Mouse (Mus musculus): ENCODE measurements at regions not wholly inside any gene's neighbourhood (a gene's known extent, or its start where the extent isn't known, plus 50 kb on each side); places are given as distances from the start of the nearest gene placed in this dataset.

GRCm38 (mm10) chr11:6905630-6906029 lies 68.2 kb upstream of the Gm11983 start:
- no peak overlapping the region for H3K4me3 ChIP-seq (ENCODE audit: low read depth, low read length)
- no peaks in the 10 kb centered on the region for H3K36me3 ChIP-seq (replicated peaks; ENCODE audit: insufficient read depth, low read length)
- H3K4me1 ChIP-seq (ENCODE audit: insufficient read depth) = no peaks in the 10 kb centered on the region
- H3K4me2 ChIP-seq (ENCODE audit: low read depth, low read length) = no peak overlapping the region
- no peaks in the 10 kb centered on the region for H3K9me3 ChIP-seq (ENCODE audit: low read length)
- DNase-seq (no peak), ATAC-seq (no peak)
- no peak overlapping the region for H3K27ac ChIP-seq (ENCODE audit: low read depth)
- H3K27me3 ChIP-seq (ENCODE audit: insufficient read depth, low read length) = no peaks in the 10 kb centered on the region
- WGBS (ENCODE audit: insufficient replicate concordance) = 61% methylated on average over 5 of the region's 5 CpGs
- TF ChIP-seq EP300 (IDR thresholded peaks at IDR 0.05; ENCODE audit: low read depth) (no peak), CTCF (IDR thresholded peaks at IDR 0.05; ENCODE audit: low read depth) (no peak)
- no peak overlapping the region for H3K9ac ChIP-seq (replicated peaks)

GRCm38 (mm10) chr11:6902991-6903390 lies 65.5 kb upstream of the Gm11983 start:
- no peak for DNase-seq

GRCm38 (mm10) chr11:6902271-6902670 lies 64.8 kb upstream of the Gm11983 start:
- WGBS (ENCODE audit: insufficient replicate concordance) = 72% methylated on average over 3 of the region's 3 CpGs
- no peaks in the 10 kb centered on the region for H3K4me1 ChIP-seq (ENCODE audit: insufficient read depth)
- no peak overlapping the region for H3K4me3 ChIP-seq (ENCODE audit: low read depth, low read length)
- no peaks in the 10 kb centered on the region for H3K36me3 ChIP-seq (replicated peaks; ENCODE audit: insufficient read depth, low read length)
- DNase-seq (no peak), ATAC-seq (no peak)
- no peak overlapping the region for H3K27ac ChIP-seq (ENCODE audit: low read depth)
- no peak overlapping the region for H3K4me2 ChIP-seq (ENCODE audit: low read depth, low read length)
- TF ChIP-seq CTCF (IDR thresholded peaks at IDR 0.05; ENCODE audit: low read depth) (no peak), EP300 (IDR thresholded peaks at IDR 0.05; ENCODE audit: low read depth) (no peak)
- no peak overlapping the region for H3K9ac ChIP-seq (replicated peaks)
- H3K9me3 ChIP-seq (ENCODE audit: low read length) = no peaks in the 10 kb centered on the region
- no peaks in the 10 kb centered on the region for H3K27me3 ChIP-seq (ENCODE audit: insufficient read depth, low read length)

More at GRCm38 (mm10) chr11:6902991-6903390, 65.5 kb upstream of the Gm11983 start:
- no peak for ATAC-seq
- H3K27me3 ChIP-seq (ENCODE audit: insufficient read depth, low read length) = no peaks in the 10 kb centered on the region
- no peaks in the 10 kb centered on the region for H3K36me3 ChIP-seq (replicated peaks; ENCODE audit: insufficient read depth, low read length)
- no peak for TF ChIP-seq EP300 (IDR thresholded peaks at IDR 0.05; ENCODE audit: low read depth)
- no peak for TF ChIP-seq CTCF (IDR thresholded peaks at IDR 0.05; ENCODE audit: low read depth)
- no peaks in the 10 kb centered on the region for H3K9me3 ChIP-seq (ENCODE audit: low read length)
- no peak overlapping the region for H3K27ac ChIP-seq (ENCODE audit: low read depth)
- no peak overlapping the region for H3K9ac ChIP-seq (replicated peaks)
- 64% methylated on average over 3 of the region's 3 CpGs for WGBS (ENCODE audit: insufficient replicate concordance)
- no peaks in the 10 kb centered on the region for H3K4me1 ChIP-seq (ENCODE audit: insufficient read depth)
- no peak overlapping the region for H3K4me3 ChIP-seq (ENCODE audit: low read depth, low read length)
- H3K4me2 ChIP-seq (ENCODE audit: low read depth, low read length) = no peak overlapping the region

- no peak for DNase-seq
- no peaks in the 10 kb centered on the region for H3K27me3 ChIP-seq (ENCODE audit: insufficient read depth, low read length)
- no peaks in the 10 kb centered on the region for H3K36me3 ChIP-seq (replicated peaks; ENCODE audit: insufficient read depth, low read length)
- H3K9ac ChIP-seq (replicated peaks) = no peak overlapping the region
- TF ChIP-seq CTCF (IDR thresholded peaks at IDR 0.05; ENCODE audit: low read depth) (no peak), EP300 (IDR thresholded peaks at IDR 0.05; ENCODE audit: low read depth) (no peak)
- no peak overlapping the region for H3K4me2 ChIP-seq (ENCODE audit: low read depth, low read length)
- no peak for ATAC-seq
- no peaks in the 10 kb centered on the region for H3K9me3 ChIP-seq (ENCODE audit: low read length)
- no peaks in the 10 kb centered on the region for H3K4me1 ChIP-seq (ENCODE audit: insufficient read depth)
- no peak overlapping the region for H3K4me3 ChIP-seq (ENCODE audit: low read depth, low read length)
- WGBS (ENCODE audit: insufficient replicate concordance) = 65% methylated on average over 11 of the region's 11 CpGs
- H3K27ac ChIP-seq (ENCODE audit: low read depth) = no peak overlapping the region
Observed at GRCm38 (mm10) chr11:6900769-6901481, 63.5 kb upstream of the Gm11983 start.

DNA sequence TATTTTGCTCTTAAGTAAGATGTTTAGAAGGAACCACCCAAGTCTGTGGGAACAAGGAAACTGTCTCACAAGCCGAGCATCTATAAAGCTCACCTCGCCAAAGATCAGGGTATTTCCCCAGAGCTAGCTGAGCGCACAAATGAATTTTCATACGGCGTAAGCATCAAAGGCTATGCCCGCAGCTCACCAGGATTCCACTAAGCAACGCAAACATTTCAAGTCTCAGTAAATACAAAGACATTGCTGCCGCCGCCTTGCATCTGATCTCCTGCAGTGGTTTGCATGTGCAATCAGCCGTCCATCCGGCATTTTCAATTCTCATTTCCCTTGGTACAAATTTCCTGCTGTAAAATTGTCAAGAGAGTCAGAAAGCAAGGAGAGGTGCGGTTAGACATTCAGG lies 62.9 kb upstream of the Gm11983 start:
- H3K4me3 ChIP-seq (ENCODE audit: low read depth, low read length) = no peak overlapping the region
- H3K9ac ChIP-seq (replicated peaks) = no peak overlapping the region
- 59% methylated on average over 12 of the region's 12 CpGs for WGBS (ENCODE audit: insufficient replicate concordance)
- H3K27ac ChIP-seq (ENCODE audit: low read depth) = no peak overlapping the region
- H3K27me3 ChIP-seq (ENCODE audit: insufficient read depth, low read length) = no peaks in the 10 kb centered on the region
- no peak for DNase-seq
- no peak overlapping the region for H3K4me2 ChIP-seq (ENCODE audit: low read depth, low read length)
- H3K36me3 ChIP-seq (replicated peaks; ENCODE audit: insufficient read depth, low read length) = no peaks in the 10 kb centered on the region
- no peaks in the 10 kb centered on the region for H3K4me1 ChIP-seq (ENCODE audit: insufficient read depth)
- H3K9me3 ChIP-seq (ENCODE audit: low read length) = no peaks in the 10 kb centered on the region
- TF ChIP-seq EP300 (IDR thresholded peaks at IDR 0.05; ENCODE audit: low read depth) (no peak), CTCF (IDR thresholded peaks at IDR 0.05; ENCODE audit: low read depth) (no peak)
- no peak for ATAC-seq

- 67% methylated on average over 13 of the region's 13 CpGs for WGBS (ENCODE audit: insufficient replicate concordance)
- Histone ChIP-seq H3K4me1 (ENCODE audit: insufficient read depth) (0 out of 2 replicates have a peak, but pooled peaks cover 5% of the 10 kb centered on the region), H3K9me3 (ENCODE audit: low read length) (no peaks in the 10 kb centered on the region)
Observed at GRCm38 (mm10) chr11:6899271-6900005, 62.0 kb upstream of the Gm11983 start.

More at GRCm38 (mm10) chr11:6899271-6900005, 62.0 kb upstream of the Gm11983 start:
- Histone ChIP-seq H3K4me2 (ENCODE audit: low read depth, low read length) (no peak overlapping the region), H3K9ac (replicated peaks) (no peak overlapping the region), H3K27me3 (ENCODE audit: insufficient read depth, low read length) (no peaks in the 10 kb centered on the region), H3K4me3 (ENCODE audit: low read depth, low read length) (no peak overlapping the region), H3K36me3 (replicated peaks; ENCODE audit: insufficient read depth, low read length) (no peaks in the 10 kb centered on the region), H3K27ac (ENCODE audit: low read depth) (no peak overlapping the region)
- ATAC-seq (no peak), DNase-seq (no peak)
- no peak for TF ChIP-seq EP300 (IDR thresholded peaks at IDR 0.05; ENCODE audit: low read depth)
- TF ChIP-seq CTCF (IDR thresholded peaks at IDR 0.05; ENCODE audit: low read depth) = no peak

Measured in liver, postnatal 0 days (tissue).